Mouse (Mus musculus): ENCODE data around the gene Dll4. TPM values are rescaled to one million over a fixed set of nuclear protein-coding genes. Genes with fewer than 3 reads are reported as not detected.

Gene Dll4
- total and polyA plus RNA-seq, 2 experiments from 2014 or later, result 2.4 to 2.8 TPM

DNA sequence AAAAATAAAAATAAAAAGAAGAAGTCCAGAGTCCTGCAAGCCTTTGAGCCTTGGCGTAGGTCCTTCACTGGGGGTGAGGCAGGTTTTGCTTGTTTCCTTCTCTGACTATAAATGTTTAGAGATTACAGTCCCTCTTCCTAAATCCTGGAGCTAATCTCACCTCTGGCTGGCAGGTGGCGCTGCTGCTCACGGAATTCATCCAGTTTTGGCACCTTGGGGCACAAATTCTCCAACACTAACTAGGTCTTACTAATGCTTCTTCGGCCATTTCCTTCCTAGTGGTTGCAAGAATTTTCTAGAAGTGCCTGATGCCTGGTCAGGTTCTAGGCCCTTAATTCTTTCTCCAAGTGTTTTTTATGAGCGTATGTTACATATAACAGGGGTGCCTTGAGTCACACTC, 27.3 kb upstream of the Dll4 start:
- WGBS, result 39% methylated on average over 5 of the region's 5 CpGs
- peak; percentile 81 for DNase-seq
- no peak overlapping the region for H3K4me3 ChIP-seq (ENCODE audit: low read depth, low read length)
- no peak overlapping the region for H3K4me2 ChIP-seq (ENCODE audit: low read depth)
- no peaks in the 10 kb centered on the region for H3K4me1 ChIP-seq (ENCODE audit: insufficient read depth)
- no peak for ATAC-seq
- peak; percentile 81 for TF ChIP-seq CTCF (IDR thresholded peaks at IDR 0.05; ENCODE audit: low read depth)
- H3K27ac ChIP-seq (ENCODE audit: low read depth, low read length), result no peak overlapping the region
- H3K27me3 ChIP-seq (ENCODE audit: insufficient read depth, low read length), result no peaks in the 10 kb centered on the region
- no peak overlapping the region for H3K9ac ChIP-seq
- no peaks in the 10 kb centered on the region for H3K9me3 ChIP-seq (ENCODE audit: low read length)
- H3K36me3 ChIP-seq (ENCODE audit: insufficient read depth), result peaks cover 48% of the 10 kb centered on the region

- Histone ChIP-seq H3K27ac (ENCODE audit: low read depth, low read length) (no peak overlapping the region), H3K4me3 (ENCODE audit: low read depth, low read length) (no peak overlapping the region), H3K9me3 (ENCODE audit: low read length) (no peaks in the 10 kb centered on the region), H3K36me3 (ENCODE audit: insufficient read depth) (peaks cover 43% of the 10 kb centered on the region), H3K4me1 (ENCODE audit: insufficient read depth) (no peaks in the 10 kb centered on the region), H3K9ac (no peak overlapping the region), H3K4me2 (ENCODE audit: low read depth) (no peak overlapping the region), H3K27me3 (ENCODE audit: insufficient read depth, low read length) (no peaks in the 10 kb centered on the region)
- TF ChIP-seq CTCF (IDR thresholded peaks at IDR 0.05; ENCODE audit: low read depth), result no peak
- 79% methylated on average over 2 of the region's 2 CpGs for WGBS
- DNase-seq (no peak), ATAC-seq (no peak)
Observed at GRCm38 (mm10) chr2:119298839-119299238, 26.7 kb upstream of the Dll4 start.

DNA sequence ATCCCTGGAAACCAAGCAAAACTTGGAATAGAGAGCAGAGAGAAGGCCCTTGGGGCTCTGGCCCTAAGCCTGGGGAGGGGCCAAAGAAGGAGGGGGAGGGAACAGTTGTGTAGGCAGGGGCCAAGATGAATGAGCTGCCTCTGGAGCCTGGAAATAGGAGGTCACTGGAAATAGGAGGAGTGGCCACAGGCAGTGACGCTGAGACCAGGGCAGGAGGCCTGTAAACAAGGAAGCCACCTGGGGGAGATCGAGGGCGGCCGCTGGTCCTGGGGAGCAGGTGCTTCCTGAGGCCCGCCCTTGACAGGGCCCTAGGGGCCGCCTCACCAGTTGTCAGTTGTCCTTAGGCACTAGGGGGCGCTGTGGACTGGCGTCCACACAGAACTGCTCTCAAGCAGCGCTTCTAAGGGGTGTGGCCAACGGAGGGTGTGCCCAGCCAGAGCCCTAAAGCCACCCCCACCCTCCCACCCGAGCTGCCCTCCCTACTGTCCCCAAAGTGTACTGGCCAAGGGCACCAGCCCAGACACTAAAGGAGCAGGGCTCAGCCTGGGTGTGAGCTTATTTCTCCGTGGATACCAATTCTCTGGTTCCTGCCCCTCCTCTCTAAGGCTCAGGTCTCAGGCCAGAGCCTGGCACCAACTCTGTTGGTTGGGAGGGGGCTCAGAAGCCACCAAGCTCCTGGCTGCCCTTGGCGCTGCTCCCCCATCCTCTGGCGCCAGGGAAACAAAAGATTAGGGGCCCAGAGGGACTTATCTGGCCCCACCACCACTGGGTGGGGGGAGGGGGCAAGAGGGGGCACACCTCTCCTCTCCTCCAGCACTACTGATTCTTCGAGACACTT, 25.4 kb upstream of the Dll4 start:
- H3K9me3 ChIP-seq (ENCODE audit: low read length), result no peaks in the 10 kb centered on the region
- H3K27me3 ChIP-seq (ENCODE audit: insufficient read depth, low read length), result no peaks in the 10 kb centered on the region
- H3K4me3 ChIP-seq (ENCODE audit: low read depth, low read length), result no peak overlapping the region
- ATAC-seq, result peak; percentile 79
- peak; percentile 71 for TF ChIP-seq CTCF (IDR thresholded peaks at IDR 0.05; ENCODE audit: low read depth)
- WGBS, result 10% methylated on average over 14 of the region's 15 CpGs
- H3K36me3 ChIP-seq (ENCODE audit: insufficient read depth), result peaks cover 30% of the 10 kb centered on the region
- DNase-seq, result peak; percentile 69
- H3K4me2 ChIP-seq (ENCODE audit: low read depth), result peak overlapping the region; percentile 17; the same call in 1 of the 2 replicates
- H3K4me1 ChIP-seq (ENCODE audit: insufficient read depth), result no peaks in the 10 kb centered on the region
- peak overlapping the region; percentile 50 for H3K27ac ChIP-seq (ENCODE audit: low read depth, low read length)
- H3K9ac ChIP-seq, result no peak overlapping the region

GRCm38 (mm10) chr2:119300819-119301493, 24.6 kb upstream of the Dll4 start:
- peaks cover 30% of the 10 kb centered on the region for H3K36me3 ChIP-seq (ENCODE audit: insufficient read depth)
- ATAC-seq (peak; percentile 73), DNase-seq (peak; percentile 52)
- H3K27me3 ChIP-seq (ENCODE audit: insufficient read depth, low read length), result no peaks in the 10 kb centered on the region
- TF ChIP-seq CTCF (IDR thresholded peaks at IDR 0.05; ENCODE audit: low read depth), result no peak
- no peaks in the 10 kb centered on the region for H3K9me3 ChIP-seq (ENCODE audit: low read length)
- no peak overlapping the region for H3K4me3 ChIP-seq (ENCODE audit: low read depth, low read length)
- peak overlapping the region; percentile 50 for H3K27ac ChIP-seq (ENCODE audit: low read depth, low read length)
- WGBS, result 32% methylated on average over 7 of the region's 7 CpGs
- no peak overlapping the region for H3K9ac ChIP-seq
- peak overlapping the region; percentile 17; the same call in 1 of the 2 replicates for H3K4me2 ChIP-seq (ENCODE audit: low read depth)
- no peaks in the 10 kb centered on the region for H3K4me1 ChIP-seq (ENCODE audit: insufficient read depth)

- Histone ChIP-seq H3K36me3 (ENCODE audit: insufficient read depth) (peaks cover 18% of the 10 kb centered on the region), H3K9me3 (ENCODE audit: low read length) (no peaks in the 10 kb centered on the region), H3K27me3 (ENCODE audit: insufficient read depth, low read length) (no peaks in the 10 kb centered on the region), H3K27ac (ENCODE audit: low read depth, low read length) (no peak overlapping the region), H3K9ac (no peak overlapping the region), H3K4me1 (ENCODE audit: insufficient read depth) (no peaks in the 10 kb centered on the region), H3K4me3 (ENCODE audit: low read depth, low read length) (no peak overlapping the region), H3K4me2 (ENCODE audit: low read depth) (no peak overlapping the region)
- no peak for DNase-seq
- WGBS, result 82% methylated on average over 6 of the region's 6 CpGs
- no peak for ATAC-seq
- TF ChIP-seq CTCF (IDR thresholded peaks at IDR 0.05; ENCODE audit: low read depth), result no peak
Observed at GRCm38 (mm10) chr2:119302876-119303275, 22.7 kb upstream of the Dll4 start.

DNA sequence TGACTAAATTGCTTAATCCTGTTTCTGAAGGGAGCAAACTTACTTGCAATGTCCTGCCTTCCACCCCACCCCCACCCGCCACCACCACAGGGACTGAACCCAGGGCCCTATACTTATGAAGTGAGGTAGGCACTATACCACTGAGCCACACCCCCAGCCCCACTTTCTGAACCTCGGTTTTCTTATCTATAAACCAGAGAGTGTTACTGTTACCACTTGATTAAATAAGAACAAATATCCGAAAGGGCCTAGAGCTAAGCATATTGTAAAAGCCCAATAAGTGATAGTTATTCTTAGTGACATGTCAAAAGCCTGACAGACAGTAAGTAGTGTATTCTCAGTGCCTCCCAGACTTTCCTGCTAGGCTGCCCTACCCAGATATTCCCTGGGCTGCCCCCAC, 21.2 kb upstream of the Dll4 start:
- Histone ChIP-seq H3K36me3 (ENCODE audit: insufficient read depth) (peaks cover 6% of the 10 kb centered on the region; the same call in 1 of the 2 replicates), H3K9ac (no peak overlapping the region), H3K4me2 (ENCODE audit: low read depth) (no peak overlapping the region), H3K4me3 (ENCODE audit: low read depth, low read length) (no peak overlapping the region), H3K27ac (ENCODE audit: low read depth, low read length) (no peak overlapping the region), H3K27me3 (ENCODE audit: insufficient read depth, low read length) (no peaks in the 10 kb centered on the region), H3K9me3 (ENCODE audit: low read length) (no peaks in the 10 kb centered on the region), H3K4me1 (ENCODE audit: insufficient read depth) (no peaks in the 10 kb centered on the region)
- ATAC-seq, result no peak
- WGBS, result 64% methylated on average over 3 of the region's 3 CpGs
- TF ChIP-seq CTCF (IDR thresholded peaks at IDR 0.05; ENCODE audit: low read depth), result no peak
- no peak for DNase-seq

DNA sequence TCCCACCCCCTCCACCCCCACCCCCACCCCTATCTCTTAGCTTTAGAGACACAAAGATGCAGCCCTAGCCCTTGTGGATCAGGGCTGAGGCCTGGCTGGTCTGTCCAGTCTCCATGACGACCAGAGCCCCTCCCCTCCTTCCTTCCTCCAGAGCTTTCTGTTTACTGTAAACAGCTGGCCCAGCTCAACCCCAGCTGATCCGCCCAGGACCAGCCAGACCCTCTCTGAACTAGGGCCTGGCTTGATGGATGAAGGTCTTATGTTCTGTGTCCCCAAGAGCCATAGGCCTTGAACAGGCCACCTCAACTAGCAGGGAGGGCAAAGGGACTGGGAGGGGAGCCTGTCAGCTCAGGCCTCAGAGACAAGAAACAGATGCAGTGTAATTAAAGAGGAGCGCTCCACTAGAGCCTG, 20.8 kb upstream of the Dll4 start:
- no peak overlapping the region for H3K4me2 ChIP-seq (ENCODE audit: low read depth)
- whole genome bisulfite sequencing, result 26% methylated on average over 3 of the region's 3 CpGs
- ATAC-seq, result no peak
- no peak for TF ChIP-seq CTCF (IDR thresholded peaks at IDR 0.05; ENCODE audit: low read depth)
- H3K27ac ChIP-seq (ENCODE audit: low read depth, low read length), result no peak overlapping the region
- no peak overlapping the region for H3K9ac ChIP-seq
- H3K4me1 ChIP-seq (ENCODE audit: insufficient read depth), result no peaks in the 10 kb centered on the region
- H3K4me3 ChIP-seq (ENCODE audit: low read depth, low read length), result no peak overlapping the region
- no peaks in the 10 kb centered on the region for H3K9me3 ChIP-seq (ENCODE audit: low read length)
- no peaks in the 10 kb centered on the region for H3K27me3 ChIP-seq (ENCODE audit: insufficient read depth, low read length)
- no peak for DNase-seq
- peaks cover 6% of the 10 kb centered on the region; the same call in 1 of the 2 replicates for H3K36me3 ChIP-seq (ENCODE audit: insufficient read depth)

Data from forebrain, postnatal 0 days (tissue).